Mouse (Mus musculus) bone marrow, adult 2 months (tissue): Measurements from ENCODE around the gene Adora3. TPM values are rescaled to one million over a fixed set of nuclear protein-coding genes. Genes with fewer than 3 reads are reported as not detected.
"Not testable (repeated sequence)": the region's sequence is repeated elsewhere in the genome, so short reads cannot be mapped to it uniquely, and the experiment has no call there.

Experiments used
- H3K27ac ChIP-seq: fragments of 200-500 bp; 2 replicates; pipeline ENCODE4 v1.5.1; 2012; ENCODE audit warnings: low read depth, mild to moderate bottlenecking, control low read depth, inconsistent platforms, low read length; ENCODE audit not compliant: control insufficient read depth, poor library complexity, insufficient read depth
- H3K4me1 ChIP-seq: fragments of 200-500 bp; 2 replicates; pipeline ENCODE4 v1.6.1; 2011; ENCODE audit warnings: low read length; ENCODE audit not compliant: control insufficient read depth, insufficient read depth
- H3K4me3 ChIP-seq: fragments of 200-500 bp; replicated peaks from 2 replicates; pipeline ENCODE3; 2011; ENCODE audit warnings: mild to moderate bottlenecking, low read depth, low read length, control low read depth; ENCODE audit not compliant: control insufficient read depth
- CTCF ChIP-seq: fragments of 200-500 bp; IDR thresholded peaks from 2 replicates; pipeline ENCODE4 v1.5.1; 2011; ENCODE audit warnings: low read length, control low read depth; ENCODE audit not compliant: control insufficient read depth, insufficient read depth
- POLR2A ChIP-seq: fragments of 200-500 bp; IDR thresholded peaks from 2 replicates; pipeline ENCODE4 v1.6.1; 2011; ENCODE audit warnings: low read depth, mild to moderate bottlenecking, control low read depth, low read length, borderline replicate concordance; ENCODE audit not compliant: control insufficient read depth
- WGBS: fragments of 180-500 bp; shearing (Covaris S2); methylation state at CpG from one replicate; pipeline ENCODE4 v1.1.7; 2018; 5-methylcytosine and 5-hydroxymethylcytosine counted together
- polyA plus RNA-seq: library from polyadenylated mRNA; stranded (reverse); fragments of >200 nt; gene quantifications from 2 replicates; pipeline ENCODE4 v1.2.4, GENCODE M21; 2011; ENCODE audit warnings: low replicate concordance; ENCODE audit not compliant: missing spikeins, insufficient read depth, insufficient read length

Adora3 gene
- polyA plus RNA-seq, 1 experiment, result 3.4 TPM

- peaks cover 9% of the 10 kb centered on the region for H3K4me1 ChIP-seq
- WGBS, result 53% methylated on average over 9 of the region's 9 CpGs
- no peak overlapping the region for H3K27ac ChIP-seq
- TF ChIP-seq POLR2A (no peak), CTCF (no peak)
- H3K4me3 ChIP-seq, result no peak overlapping the region
Measured at GRCm38 (mm10) chr3:105912097-105912880, 41.6 kb downstream of the Adora3 start.

DNA sequence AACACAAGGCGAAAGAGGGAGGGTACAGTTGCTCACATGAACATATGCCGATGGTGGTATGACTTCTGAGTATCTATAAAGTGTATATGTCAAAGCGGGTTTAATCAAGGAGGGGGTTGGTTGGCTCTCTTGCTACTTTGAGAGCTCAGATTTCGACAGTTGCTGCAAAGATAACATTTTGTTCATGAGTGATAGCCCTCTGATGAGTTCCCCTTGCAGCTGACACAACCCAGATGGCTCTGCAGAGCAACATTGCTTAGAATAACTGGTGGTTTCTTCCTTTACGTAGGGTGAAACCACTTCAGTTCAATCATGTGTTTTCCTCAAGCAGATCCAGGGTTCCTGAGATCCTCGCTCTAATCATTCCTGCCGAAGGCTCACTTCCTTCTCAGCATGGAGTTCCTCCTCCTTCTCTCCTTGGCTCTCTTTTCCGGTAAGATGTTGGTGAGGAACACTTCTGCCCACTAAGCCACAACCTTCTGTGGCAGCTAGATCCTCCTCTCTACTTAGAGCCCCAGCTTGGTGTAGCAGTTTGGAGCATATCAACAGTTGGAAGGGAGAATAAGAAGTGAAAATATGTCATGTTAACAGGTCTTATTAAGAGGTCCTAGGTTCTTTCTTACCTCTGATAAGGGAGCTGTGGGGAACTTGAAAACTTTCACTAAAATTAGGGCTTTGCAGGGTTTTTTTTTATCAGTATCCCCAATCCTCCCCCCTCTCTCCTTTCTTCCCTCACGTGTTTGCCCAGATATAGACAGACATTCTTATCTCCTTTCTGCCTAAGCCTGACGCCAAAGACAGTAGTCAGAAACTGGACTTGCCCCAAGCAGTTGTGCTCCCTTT, 43.4 kb downstream of the Adora3 start:
- 15% methylated on average over 10 of the region's 10 CpGs for WGBS
- H3K4me1 ChIP-seq, result peaks cover 8% of the 10 kb centered on the region
- peak overlapping the region; percentile 55 for H3K27ac ChIP-seq
- TF ChIP-seq POLR2A (no peak), CTCF (no peak)
- H3K4me3 ChIP-seq, result peak overlapping the region; percentile 5

DNA sequence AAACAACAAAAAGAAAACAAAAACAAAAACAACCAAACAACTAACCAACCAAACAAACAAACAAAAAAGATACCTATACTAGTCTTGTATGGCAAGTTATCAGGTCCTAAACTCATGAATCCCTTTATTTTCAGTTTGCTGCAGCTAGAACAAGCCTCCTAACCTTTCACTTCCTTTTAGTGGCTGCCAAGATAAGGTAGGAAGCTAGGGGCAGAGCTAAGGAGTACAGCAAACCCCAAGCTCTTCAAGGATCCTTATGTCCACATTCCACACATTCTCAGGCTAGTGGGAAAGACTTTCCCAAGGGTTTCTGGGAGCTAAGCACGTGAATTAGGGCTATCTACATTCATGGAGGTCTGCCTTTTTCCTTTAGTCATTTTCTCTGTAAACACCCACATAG, 44.6 kb downstream of the Adora3 start:
- H3K4me3 ChIP-seq, result no peak overlapping the region
- TF ChIP-seq POLR2A (no peak), CTCF (no peak)
- peak overlapping the region; percentile 29; the same call in 1 of the 2 replicates for H3K27ac ChIP-seq
- WGBS, result 60% methylated on average over 1 of the region's 1 CpGs
- peaks cover 8% of the 10 kb centered on the region for H3K4me1 ChIP-seq

GRCm38 (mm10) chr3:105916455-105916854, 45.8 kb downstream of the Adora3 start:
- not testable (repeated sequence) for H3K4me3 ChIP-seq, H3K27ac ChIP-seq, H3K4me1 ChIP-seq

DNA sequence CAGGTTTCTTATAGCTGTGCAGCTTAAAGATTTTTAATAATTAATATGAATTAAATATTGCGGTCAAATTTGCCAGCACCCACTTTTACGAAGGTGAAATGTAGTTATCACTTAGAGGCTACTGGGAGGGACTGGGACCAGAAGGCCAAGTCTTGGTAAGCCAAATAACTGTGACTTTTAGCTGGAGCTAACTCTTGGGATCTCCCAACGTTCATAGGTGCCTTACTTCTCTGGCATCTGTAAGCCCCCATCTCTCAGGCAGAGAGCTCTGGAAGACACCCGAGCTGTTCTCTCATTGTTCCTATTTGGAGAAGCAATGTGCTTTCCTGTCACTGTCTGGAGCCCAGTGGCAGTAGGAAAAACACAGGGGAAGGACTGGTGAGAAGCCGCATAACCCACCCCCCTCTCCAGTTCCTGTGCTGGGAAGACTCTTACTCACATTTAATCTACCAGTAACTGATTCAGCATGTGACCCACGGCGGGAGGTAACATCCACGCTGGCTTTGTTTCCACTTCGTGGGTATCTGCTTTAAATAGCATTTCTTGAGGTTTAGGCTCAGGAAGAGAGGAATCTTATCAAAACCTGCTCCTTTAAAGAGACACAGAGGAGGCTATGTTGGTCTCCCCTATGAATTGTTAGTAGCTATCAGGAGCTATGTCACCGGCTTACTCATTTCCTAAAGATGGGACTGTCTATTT, 47.1 kb downstream of the Adora3 start:
- Histone ChIP-seq H3K27ac (no peak overlapping the region), H3K4me3 (no peak overlapping the region), H3K4me1 (peaks cover 6% of the 10 kb centered on the region)
- WGBS, result 27% methylated on average over 10 of the region's 10 CpGs
- TF ChIP-seq POLR2A, result no peak
- no peak for TF ChIP-seq CTCF

GRCm38 (mm10) chr3:105918355-105918745, 47.7 kb downstream of the Adora3 start:
- Histone ChIP-seq H3K27ac (no peak overlapping the region), H3K4me3 (no peak overlapping the region), H3K4me1 (peaks cover 6% of the 10 kb centered on the region)
- TF ChIP-seq CTCF (no peak), POLR2A (no peak)
- 39% methylated on average over 3 of the region's 3 CpGs for WGBS

- H3K27ac ChIP-seq, H3K4me1 ChIP-seq, H3K4me3 ChIP-seq: not testable (repeated sequence)
Measured at GRCm38 (mm10) chr3:105920743-105921142, 50.1 kb downstream of the Adora3 start.

DNA sequence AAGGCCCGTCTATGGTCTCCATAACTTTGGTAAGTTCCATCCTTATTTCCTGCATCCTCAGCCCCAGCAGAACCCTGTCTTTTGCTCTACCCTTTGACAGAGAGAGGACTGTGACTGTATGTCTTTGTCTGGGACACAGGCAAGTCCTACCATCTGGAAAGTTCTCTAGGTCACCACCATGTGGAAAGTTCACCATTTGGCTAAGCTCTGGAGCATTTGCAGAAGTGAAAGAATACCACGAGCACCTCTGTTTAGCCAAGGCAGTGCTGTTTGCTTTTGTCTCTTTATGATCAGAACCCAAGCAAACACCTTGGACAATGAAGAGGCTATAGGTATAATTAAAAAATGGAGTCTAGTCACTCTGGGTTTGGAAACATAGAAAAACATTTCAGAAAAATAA, 51.3 kb downstream of the Adora3 start:
- no peak overlapping the region for H3K4me3 ChIP-seq
- no peak for TF ChIP-seq CTCF
- TF ChIP-seq POLR2A, result no peak
- H3K4me1 ChIP-seq, result peaks cover 1% of the 10 kb centered on the region
- WGBS, result 43% methylated on average over 2 of the region's 2 CpGs
- H3K27ac ChIP-seq, result no peak overlapping the region
